Mouse (Mus musculus): Measurements from ENCODE around the gene Cers2. TPM values are rescaled to one million over a fixed set of nuclear protein-coding genes. Genes with fewer than 3 reads are reported as not detected.
A peak's percentile ranks its signal among the peaks of the same experiment; 100 is the strongest.

Gene Cers2
- polyA plus RNA-seq, 2 experiments, result 140 to 183 TPM

- Histone ChIP-seq H3K9ac (ENCODE audit: low read depth, low read length, severe bottlenecking) (no peak overlapping the region), H3K4me1 (ENCODE audit: control insufficient read depth, insufficient read depth, low read length) (peaks cover 13% of the 10 kb centered on the region), H3K27me3 (ENCODE audit: control insufficient read depth, insufficient read depth, low read length) (no peaks in the 10 kb centered on the region), H3K27ac (replicated peaks; ENCODE audit: low read depth, low read length) (no peak overlapping the region), H3K36me3 (ENCODE audit: control insufficient read depth, insufficient read depth, low read length) (peaks cover 25% of the 10 kb centered on the region), H3K4me2 (replicated peaks; ENCODE audit: low read depth, low read length, severe bottlenecking) (peak overlapping the region; percentile 68), H3K9me3 (ENCODE audit: control insufficient read depth, low read length) (no peaks in the 10 kb centered on the region), H3K4me3 (replicated peaks; ENCODE audit: low read length) (peak overlapping the region; percentile 77; the same call in 1 of the 2 replicates)
- 85% methylated on average over 12 of the region's 12 CpGs for WGBS
- ATAC-seq (ENCODE audit: low FRiP score, low read depth) (no peak), DNase-seq (ENCODE audit: low spot score) (no peak)
- no peak for TF ChIP-seq POLR2A (IDR thresholded peaks at IDR 0.05; ENCODE audit: borderline replicate concordance, extremely low read depth, insufficient read depth, insufficient read length)
Observed at GRCm38 (mm10) chr3:95284501-95285281, 29.9 kb upstream of the Cers2 start.

GRCm38 (mm10) chr3:95285390-95285789 lies 29.2 kb upstream of the Cers2 start:
- DNase-seq (ENCODE audit: low spot score) (no peak), ATAC-seq (ENCODE audit: low FRiP score, low read depth) (no peak)
- no peaks in the 10 kb centered on the region for H3K9me3 ChIP-seq (ENCODE audit: control insufficient read depth, low read length)
- TF ChIP-seq POLR2A (IDR thresholded peaks at IDR 0.05; ENCODE audit: borderline replicate concordance, extremely low read depth, insufficient read depth, insufficient read length), result no peak
- peaks cover 12% of the 10 kb centered on the region for H3K4me1 ChIP-seq (ENCODE audit: control insufficient read depth, insufficient read depth, low read length)
- no peaks in the 10 kb centered on the region for H3K27me3 ChIP-seq (ENCODE audit: control insufficient read depth, insufficient read depth, low read length)
- H3K27ac ChIP-seq (replicated peaks; ENCODE audit: low read depth, low read length), result no peak overlapping the region
- H3K36me3 ChIP-seq (ENCODE audit: control insufficient read depth, insufficient read depth, low read length), result peaks cover 32% of the 10 kb centered on the region
- H3K9ac ChIP-seq (ENCODE audit: low read depth, low read length, severe bottlenecking), result no peak overlapping the region
- WGBS, result 87% methylated on average over 5 of the region's 5 CpGs
- H3K4me3 ChIP-seq (replicated peaks; ENCODE audit: low read length), result no peak overlapping the region
- no peak overlapping the region for H3K4me2 ChIP-seq (replicated peaks; ENCODE audit: low read depth, low read length, severe bottlenecking)

GRCm38 (mm10) chr3:95286011-95286410 lies 28.6 kb upstream of the Cers2 start:
- no peak for DNase-seq (ENCODE audit: low spot score)
- 55% methylated on average over 5 of the region's 5 CpGs for WGBS
- Histone ChIP-seq H3K4me1 (ENCODE audit: control insufficient read depth, insufficient read depth, low read length) (peaks cover 9% of the 10 kb centered on the region), H3K27me3 (ENCODE audit: control insufficient read depth, insufficient read depth, low read length) (no peaks in the 10 kb centered on the region), H3K27ac (replicated peaks; ENCODE audit: low read depth, low read length) (no peak overlapping the region), H3K4me2 (replicated peaks; ENCODE audit: low read depth, low read length, severe bottlenecking) (no peak overlapping the region), H3K36me3 (ENCODE audit: control insufficient read depth, insufficient read depth, low read length) (peaks cover 36% of the 10 kb centered on the region), H3K4me3 (replicated peaks; ENCODE audit: low read length) (no peak overlapping the region), H3K9me3 (ENCODE audit: control insufficient read depth, low read length) (no peaks in the 10 kb centered on the region), H3K9ac (ENCODE audit: low read depth, low read length, severe bottlenecking) (no peak overlapping the region)
- TF ChIP-seq POLR2A (IDR thresholded peaks at IDR 0.05; ENCODE audit: borderline replicate concordance, extremely low read depth, insufficient read depth, insufficient read length), result no peak
- no peak for ATAC-seq (ENCODE audit: low FRiP score, low read depth)

GRCm38 (mm10) chr3:95286510-95286909 lies 28.1 kb upstream of the Cers2 start:
- WGBS, result 89% methylated on average over 7 of the region's 7 CpGs
- DNase-seq (ENCODE audit: low spot score), result no peak
- H3K4me3 ChIP-seq (replicated peaks; ENCODE audit: low read length), result no peak overlapping the region
- ATAC-seq (ENCODE audit: low FRiP score, low read depth), result no peak
- H3K27me3 ChIP-seq (ENCODE audit: control insufficient read depth, insufficient read depth, low read length), result no peaks in the 10 kb centered on the region
- H3K4me1 ChIP-seq (ENCODE audit: control insufficient read depth, insufficient read depth, low read length), result peaks cover 9% of the 10 kb centered on the region
- no peak for TF ChIP-seq POLR2A (IDR thresholded peaks at IDR 0.05; ENCODE audit: borderline replicate concordance, extremely low read depth, insufficient read depth, insufficient read length)
- H3K36me3 ChIP-seq (ENCODE audit: control insufficient read depth, insufficient read depth, low read length), result peaks cover 39% of the 10 kb centered on the region
- H3K9me3 ChIP-seq (ENCODE audit: control insufficient read depth, low read length), result no peaks in the 10 kb centered on the region
- H3K4me2 ChIP-seq (replicated peaks; ENCODE audit: low read depth, low read length, severe bottlenecking), result no peak overlapping the region
- no peak overlapping the region for H3K9ac ChIP-seq (ENCODE audit: low read depth, low read length, severe bottlenecking)
- no peak overlapping the region for H3K27ac ChIP-seq (replicated peaks; ENCODE audit: low read depth, low read length)

- no peak for ATAC-seq (ENCODE audit: low FRiP score, low read depth)
- H3K4me1 ChIP-seq (ENCODE audit: control insufficient read depth, insufficient read depth, low read length), result peaks cover 9% of the 10 kb centered on the region
- H3K4me2 ChIP-seq (replicated peaks; ENCODE audit: low read depth, low read length, severe bottlenecking), result no peak overlapping the region
- H3K36me3 ChIP-seq (ENCODE audit: control insufficient read depth, insufficient read depth, low read length), result peaks cover 49% of the 10 kb centered on the region
- no peak overlapping the region for H3K27ac ChIP-seq (replicated peaks; ENCODE audit: low read depth, low read length)
- H3K9me3 ChIP-seq (ENCODE audit: control insufficient read depth, low read length), result no peaks in the 10 kb centered on the region
- no peak overlapping the region for H3K9ac ChIP-seq (ENCODE audit: low read depth, low read length, severe bottlenecking)
- no peak for TF ChIP-seq POLR2A (IDR thresholded peaks at IDR 0.05; ENCODE audit: borderline replicate concordance, extremely low read depth, insufficient read depth, insufficient read length)
- no peak for DNase-seq (ENCODE audit: low spot score)
- no peaks in the 10 kb centered on the region for H3K27me3 ChIP-seq (ENCODE audit: control insufficient read depth, insufficient read depth, low read length)
- WGBS, result 96% methylated on average over 3 of the region's 3 CpGs
- H3K4me3 ChIP-seq (replicated peaks; ENCODE audit: low read length), result no peak overlapping the region
Observed at GRCm38 (mm10) chr3:95287541-95287940, 27.1 kb upstream of the Cers2 start.
